Mouse (Mus musculus): Measurements from ENCODE around the gene Ptprn. TPM values are rescaled to one million over a fixed set of nuclear protein-coding genes. Genes with fewer than 3 reads are reported as not detected.

Ptprn gene
- polyA plus RNA-seq, 1 experiment: 3.6 TPM

GRCm38 (mm10) chr1:75223532-75223931, 40.8 kb downstream of the Ptprn start:
- Histone ChIP-seq H3K79me2 (ENCODE audit: control insufficient read depth, insufficient read depth) (no peaks in the 10 kb centered on the region), H3K36me3 (ENCODE audit: control insufficient read depth, insufficient read depth) (no peaks in the 10 kb centered on the region), H3ac (ENCODE audit: control insufficient read depth, insufficient read length) (no peak overlapping the region), H3K4me2 (ENCODE audit: low read depth) (no peak overlapping the region), H3K4me3 (no peak overlapping the region), H3K27me3 (ENCODE audit: control insufficient read depth, insufficient read depth, insufficient read length) (no peaks in the 10 kb centered on the region)
- no peak for TF ChIP-seq REST (IDR thresholded peaks at IDR 0.05; ENCODE audit: insufficient read depth, insufficient read length)
- TF ChIP-seq MYOG (IDR thresholded peaks at IDR 0.05; ENCODE audit: control insufficient read depth in 1 of 3, insufficient read depth in 1 of 3, insufficient read length in 2 of 3, low read depth in 2 of 3): no peak
- no peak for TF ChIP-seq MAX (IDR thresholded peaks at IDR 0.05; ENCODE audit: low read depth)
- no peak for TF ChIP-seq TCF3 (IDR thresholded peaks at IDR 0.05; ENCODE audit: insufficient read length, low read depth)
- TF ChIP-seq TCF12 (IDR thresholded peaks at IDR 0.05; ENCODE audit: insufficient read depth, poor library complexity, severe bottlenecking): no peak
- TF ChIP-seq CEBPB (IDR thresholded peaks at IDR 0.05; ENCODE audit: insufficient read depth, poor library complexity, severe bottlenecking): no peak
- no peak for TF ChIP-seq POLR2A (IDR thresholded peaks at IDR 0.05; ENCODE audit: insufficient read length, low read depth)
- TF ChIP-seq E2F4 (IDR thresholded peaks at IDR 0.05; ENCODE audit: insufficient read depth): no peak
- no peak for TF ChIP-seq USF1 (IDR thresholded peaks at IDR 0.05; ENCODE audit: low read depth)
- no peak for TF ChIP-seq SRF (IDR thresholded peaks at IDR 0.05; ENCODE audit: control insufficient read depth, insufficient read length, low read depth)
- no peak for TF ChIP-seq MYOD1 (IDR thresholded peaks at IDR 0.05; ENCODE audit: control insufficient read depth in 1 of 3, insufficient read length in 2 of 3, low read depth in 2 of 3)
- TF ChIP-seq POLR2AphosphoS2 (IDR thresholded peaks at IDR 0.05; ENCODE audit: insufficient read length, low read depth): no peak

GRCm38 (mm10) chr1:75222926-75223325, 41.4 kb downstream of the Ptprn start:
- H3K4me3 ChIP-seq: no peak overlapping the region
- H3K36me3 ChIP-seq (ENCODE audit: control insufficient read depth, insufficient read depth): no peaks in the 10 kb centered on the region
- H3K27me3 ChIP-seq (ENCODE audit: control insufficient read depth, insufficient read depth, insufficient read length): no peaks in the 10 kb centered on the region
- H3K4me2 ChIP-seq (ENCODE audit: low read depth): no peak overlapping the region
- TF ChIP-seq POLR2AphosphoS2 (IDR thresholded peaks at IDR 0.05; ENCODE audit: insufficient read length, low read depth) (no peak), TCF12 (IDR thresholded peaks at IDR 0.05; ENCODE audit: insufficient read depth, poor library complexity, severe bottlenecking) (no peak), POLR2A (IDR thresholded peaks at IDR 0.05; ENCODE audit: insufficient read length, low read depth) (no peak), E2F4 (IDR thresholded peaks at IDR 0.05; ENCODE audit: insufficient read depth) (no peak), REST (IDR thresholded peaks at IDR 0.05; ENCODE audit: insufficient read depth, insufficient read length) (no peak), MYOD1 (IDR thresholded peaks at IDR 0.05; ENCODE audit: control insufficient read depth in 1 of 3, insufficient read length in 2 of 3, low read depth in 2 of 3) (no peak), MAX (IDR thresholded peaks at IDR 0.05; ENCODE audit: low read depth) (no peak)
- H3ac ChIP-seq (ENCODE audit: control insufficient read depth, insufficient read length): no peak overlapping the region
- peaks cover 2% of the 10 kb centered on the region for H3K79me2 ChIP-seq (ENCODE audit: control insufficient read depth, insufficient read depth)

GRCm38 (mm10) chr1:75221538-75221937, 42.8 kb downstream of the Ptprn start:
- Histone ChIP-seq H3ac (ENCODE audit: control insufficient read depth, insufficient read length) (no peak overlapping the region), H3K36me3 (ENCODE audit: control insufficient read depth, insufficient read depth) (no peaks in the 10 kb centered on the region), H3K27me3 (ENCODE audit: control insufficient read depth, insufficient read depth, insufficient read length) (no peaks in the 10 kb centered on the region), H3K79me2 (ENCODE audit: control insufficient read depth, insufficient read depth) (peaks cover 15% of the 10 kb centered on the region), H3K4me3 (no peak overlapping the region), H3K4me2 (ENCODE audit: low read depth) (peak overlapping the region; percentile 20)
- TF ChIP-seq REST (IDR thresholded peaks at IDR 0.05; ENCODE audit: insufficient read depth, insufficient read length) (no peak), POLR2A (IDR thresholded peaks at IDR 0.05; ENCODE audit: insufficient read length, low read depth) (no peak)

DNA sequence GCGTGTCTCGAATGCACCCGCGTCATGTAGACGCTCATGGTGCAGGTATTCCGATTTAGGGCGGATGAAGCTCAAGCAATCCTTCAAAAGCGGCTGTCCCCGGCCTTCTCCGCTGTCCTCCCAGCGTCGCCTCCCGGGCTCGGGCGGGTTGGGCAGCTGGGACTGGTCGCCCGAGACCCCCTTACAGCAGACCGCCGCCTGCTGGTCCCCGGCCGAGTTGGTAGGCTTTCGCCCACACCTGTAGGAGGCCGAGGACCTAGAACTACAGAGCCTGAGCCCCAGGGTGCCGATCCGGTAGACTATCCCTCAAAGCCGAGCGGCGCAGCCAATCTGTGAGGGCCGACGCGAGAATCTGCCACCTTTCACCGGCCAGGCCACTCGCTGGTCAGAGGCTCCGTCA, 44.8 kb downstream of the Ptprn start, which contains the start of gene Tuba4a:
Tuba4a (minus strand) TSS at position 335 of the 400 bp plus-strand sequence.
- no peak for TF ChIP-seq MYOD1 (IDR thresholded peaks at IDR 0.05; ENCODE audit: control insufficient read depth in 1 of 3, insufficient read length in 2 of 3, low read depth in 2 of 3)
- Histone ChIP-seq H3K4me2 (ENCODE audit: low read depth) (peak within 1 kb of the TSS; percentile 95), H3K4me3 (peak within 1 kb of the TSS; percentile 71), H3K27me3 (ENCODE audit: control insufficient read depth, insufficient read depth, insufficient read length) (no peaks in the 10 kb centered on the region), H3K79me2 (ENCODE audit: control insufficient read depth, insufficient read depth) (peaks cover 23% of the 10 kb centered on the region), H3K36me3 (ENCODE audit: control insufficient read depth, insufficient read depth) (peaks cover 11% of the 10 kb centered on the region), H3ac (ENCODE audit: control insufficient read depth, insufficient read length) (peak within 1 kb of the TSS; percentile 2)

GRCm38 (mm10) chr1:75219078-75219477, 45.2 kb downstream of the Ptprn start:
- peaks cover 12% of the 10 kb centered on the region for H3K36me3 ChIP-seq (ENCODE audit: control insufficient read depth, insufficient read depth)
- no peaks in the 10 kb centered on the region for H3K27me3 ChIP-seq (ENCODE audit: control insufficient read depth, insufficient read depth, insufficient read length)
- H3K79me2 ChIP-seq (ENCODE audit: control insufficient read depth, insufficient read depth): peaks cover 24% of the 10 kb centered on the region
- TF ChIP-seq TCF12 (IDR thresholded peaks at IDR 0.05; ENCODE audit: insufficient read depth, poor library complexity, severe bottlenecking) (no peak), MAX (IDR thresholded peaks at IDR 0.05; ENCODE audit: low read depth) (no peak), MYOD1 (IDR thresholded peaks at IDR 0.05; ENCODE audit: control insufficient read depth in 1 of 3, insufficient read length in 2 of 3, low read depth in 2 of 3) (peak in 1 of 3 experiments; percentile 24), SRF (IDR thresholded peaks at IDR 0.05; ENCODE audit: control insufficient read depth, insufficient read length, low read depth) (no peak), REST (IDR thresholded peaks at IDR 0.05; ENCODE audit: insufficient read depth, insufficient read length) (no peak), E2F4 (IDR thresholded peaks at IDR 0.05; ENCODE audit: insufficient read depth) (no peak), USF1 (IDR thresholded peaks at IDR 0.05; ENCODE audit: low read depth) (no peak), TCF3 (IDR thresholded peaks at IDR 0.05; ENCODE audit: insufficient read length, low read depth) (no peak), CEBPB (IDR thresholded peaks at IDR 0.05; ENCODE audit: insufficient read depth, poor library complexity, severe bottlenecking) (no peak), POLR2AphosphoS2 (IDR thresholded peaks at IDR 0.05; ENCODE audit: insufficient read length, low read depth) (peak; percentile 96), MYOG (IDR thresholded peaks at IDR 0.05; ENCODE audit: control insufficient read depth in 1 of 3, insufficient read depth in 1 of 3, insufficient read length in 2 of 3, low read depth in 2 of 3) (no peak), POLR2A (IDR thresholded peaks at IDR 0.05; ENCODE audit: insufficient read length, low read depth) (peak; percentile 98)
- H3ac ChIP-seq (ENCODE audit: control insufficient read depth, insufficient read length): peak overlapping the region; percentile 2
- peak overlapping the region; percentile 95 for H3K4me2 ChIP-seq (ENCODE audit: low read depth)
- peak overlapping the region; percentile 71 for H3K4me3 ChIP-seq
